Mouse (Mus musculus): ENCODE measurements around the gene Npas2. TPM values are rescaled to one million over a fixed set of nuclear protein-coding genes. Genes with fewer than 3 reads are reported as not detected.

The Npas2 gene
- total RNA-seq (2021) (1 to 10 TPM; 1.8 to 10.0 TPM), polyA plus RNA-seq (2012; rRNA removed) (3.7 and 4.1 TPM in 2 replicates)
- long read RNA-seq, partial matches to known transcripts, result 4 of 8 reads
- long read RNA-seq, other reads (novel, unspliced or antisense), result 4 of 8 reads

DNA sequence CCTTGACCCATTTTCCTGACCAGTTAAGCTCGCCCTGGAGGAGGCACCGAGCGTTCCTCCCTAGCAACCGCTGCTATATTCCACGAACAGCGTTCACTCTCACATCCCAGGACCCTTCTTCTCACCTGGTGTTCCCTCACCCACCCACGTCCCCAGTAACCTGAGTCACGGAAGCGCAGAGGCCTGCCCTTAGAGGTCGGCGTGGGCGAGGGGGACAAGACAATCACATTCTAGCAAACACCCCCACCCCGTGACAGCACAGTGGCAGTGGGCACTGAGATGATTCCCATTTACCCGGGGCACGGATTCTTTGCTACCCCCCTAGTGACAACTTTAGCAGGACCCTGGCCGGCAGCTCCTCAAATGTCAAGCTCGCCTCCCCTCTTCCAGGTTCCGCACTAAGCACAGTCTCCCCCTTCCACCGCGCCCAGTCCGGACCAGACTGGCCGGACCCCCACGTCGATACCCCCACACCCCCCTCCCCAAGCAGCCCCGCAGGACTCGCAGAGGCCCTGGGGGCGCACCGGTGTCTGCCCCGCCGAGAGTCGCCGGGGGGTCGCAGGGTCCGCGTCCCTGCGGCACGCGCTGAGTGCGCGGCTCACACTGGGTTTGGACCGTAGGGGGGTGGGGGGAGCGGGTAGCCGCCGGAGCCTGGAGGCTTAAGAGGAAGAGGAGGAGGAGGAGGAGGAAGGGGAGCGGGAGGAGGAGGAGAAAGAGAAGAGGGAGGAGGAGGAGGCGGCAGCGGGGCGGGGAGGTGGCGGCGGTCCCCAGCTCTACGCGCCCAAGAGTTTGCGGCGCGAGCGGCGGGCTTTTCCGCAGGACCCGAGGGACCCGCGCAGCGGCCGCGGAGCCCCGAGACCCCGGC is at the start of gene Npas2:
Npas2 (plus strand) TSS at position 735 of the 865 bp plus-strand sequence.
- H3K27ac ChIP-seq, result peak within 1 kb of the TSS; percentile 72
- peak within 1 kb of the TSS; percentile 91 for H3K9ac ChIP-seq (ENCODE audit: low read depth, low read length)
- intact Hi-C loops (cut with DNase I), result loop anchor here (2.0 to 10.0 kb wide), 4 partner anchors 86 to 342 kb away; partner anchors contain the start of gene Cnot11
- H3K27me3 ChIP-seq (ENCODE audit: control insufficient read depth, insufficient read depth, low read length), result peaks cover 2% of the 10 kb centered on the region; the same call in 1 of the 2 replicates
- peaks cover 4% of the 10 kb centered on the region for H3K4me1 ChIP-seq (ENCODE audit: control insufficient read depth, insufficient read depth, low read length)
- H3K4me3 ChIP-seq, result peak within 1 kb of the TSS; percentile 78
- WGBS, result 1% methylated on average over 55 of the region's 66 CpGs
- DNase-seq, result peak; percentile 57 to 72
- no peaks in the 10 kb centered on the region; the same call in none of the 2 replicates for H3K36me3 ChIP-seq (ENCODE audit: control insufficient read depth, insufficient read depth, low read length)
- H3K79me2 ChIP-seq (replicated peaks; ENCODE audit: control insufficient read depth, insufficient read depth, low read length), result no peaks in the 10 kb centered on the region
- no peak for TF ChIP-seq CTCF (IDR thresholded peaks at IDR 0.05)
- TF ChIP-seq POLR2A (IDR thresholded peaks at IDR 0.05; ENCODE audit: insufficient read depth, low read depth, low read length), result no peak
- TF ChIP-seq EP300 (IDR thresholded peaks at IDR 0.05; ENCODE audit: insufficient read depth, low read depth, low read length), result no peak

- 92% methylated on average over 4 of the region's 4 CpGs for WGBS
- H3K79me2 ChIP-seq (replicated peaks; ENCODE audit: control insufficient read depth, insufficient read depth, low read length), result no peaks in the 10 kb centered on the region
- intact Hi-C loops (cut with DNase I), result no loop called here
These were observed 36.8 kb upstream of the Npas2 start for GRCm38 (mm10) chr1:39156778-39157177.

GRCm38 (mm10) chr1:39160167-39160566 is 33.4 kb upstream of the Npas2 start:
- Histone ChIP-seq H3K4me3 (no peak overlapping the region), H3K36me3 (ENCODE audit: control insufficient read depth, insufficient read depth, low read length) (no peaks in the 10 kb centered on the region), H3K79me2 (replicated peaks; ENCODE audit: control insufficient read depth, insufficient read depth, low read length) (no peaks in the 10 kb centered on the region), H3K27me3 (ENCODE audit: control insufficient read depth, insufficient read depth, low read length) (no peaks in the 10 kb centered on the region), H3K9ac (ENCODE audit: low read depth, low read length) (no peak overlapping the region), H3K27ac (no peak overlapping the region), H3K4me1 (ENCODE audit: control insufficient read depth, insufficient read depth, low read length) (no peaks in the 10 kb centered on the region)
- intact Hi-C loops (cut with DNase I), result no loop called here
- TF ChIP-seq CTCF (IDR thresholded peaks at IDR 0.05), result no peak
- TF ChIP-seq POLR2A (IDR thresholded peaks at IDR 0.05; ENCODE audit: insufficient read depth, low read depth, low read length), result no peak
- no peak for TF ChIP-seq EP300 (IDR thresholded peaks at IDR 0.05; ENCODE audit: insufficient read depth, low read depth, low read length)
- 66% methylated on average over 4 of the region's 4 CpGs for WGBS
- DNase-seq, result no peak

More at GRCm38 (mm10) chr1:39156778-39157177, 36.8 kb upstream of the Npas2 start:
- Histone ChIP-seq H3K4me1 (ENCODE audit: control insufficient read depth, insufficient read depth, low read length) (no peaks in the 10 kb centered on the region), H3K36me3 (ENCODE audit: control insufficient read depth, insufficient read depth, low read length) (no peaks in the 10 kb centered on the region), H3K9ac (ENCODE audit: low read depth, low read length) (no peak overlapping the region), H3K27ac (no peak overlapping the region), H3K27me3 (ENCODE audit: control insufficient read depth, insufficient read depth, low read length) (no peaks in the 10 kb centered on the region), H3K4me3 (no peak overlapping the region)
- no peak for DNase-seq
- TF ChIP-seq POLR2A (IDR thresholded peaks at IDR 0.05; ENCODE audit: insufficient read depth, low read depth, low read length) (no peak), CTCF (IDR thresholded peaks at IDR 0.05) (no peak), EP300 (IDR thresholded peaks at IDR 0.05; ENCODE audit: insufficient read depth, low read depth, low read length) (no peak)

- 75% methylated on average over 1 of the region's 1 CpGs for WGBS
These were observed 30.5 kb upstream of the Npas2 start for GRCm38 (mm10) chr1:39163077-39163476.

GRCm38 (mm10) chr1:39176690-39177089 is 16.8 kb upstream of the Npas2 start:
- no peak for DNase-seq
- no peak overlapping the region for H3K27ac ChIP-seq
- intact Hi-C loops (cut with DNase I), result no loop called here
- H3K79me2 ChIP-seq (replicated peaks; ENCODE audit: control insufficient read depth, insufficient read depth, low read length), result no peaks in the 10 kb centered on the region
- no peaks in the 10 kb centered on the region for H3K27me3 ChIP-seq (ENCODE audit: control insufficient read depth, insufficient read depth, low read length)
- TF ChIP-seq EP300 (IDR thresholded peaks at IDR 0.05; ENCODE audit: insufficient read depth, low read depth, low read length), result no peak
- TF ChIP-seq CTCF (IDR thresholded peaks at IDR 0.05), result no peak
- no peak for TF ChIP-seq POLR2A (IDR thresholded peaks at IDR 0.05; ENCODE audit: insufficient read depth, low read depth, low read length)
- no peak overlapping the region for H3K9ac ChIP-seq (ENCODE audit: low read depth, low read length)
- H3K4me3 ChIP-seq, result no peak overlapping the region
- 92% methylated on average over 5 of the region's 5 CpGs for WGBS
- no peaks in the 10 kb centered on the region for H3K36me3 ChIP-seq (ENCODE audit: control insufficient read depth, insufficient read depth, low read length)
- H3K4me1 ChIP-seq (ENCODE audit: control insufficient read depth, insufficient read depth, low read length), result no peaks in the 10 kb centered on the region

More at GRCm38 (mm10) chr1:39163077-39163476, 30.5 kb upstream of the Npas2 start:
- H3K27me3 ChIP-seq (ENCODE audit: control insufficient read depth, insufficient read depth, low read length), result no peaks in the 10 kb centered on the region
- no peaks in the 10 kb centered on the region for H3K4me1 ChIP-seq (ENCODE audit: control insufficient read depth, insufficient read depth, low read length)
- intact Hi-C loops (cut with DNase I), result no loop called here
- H3K36me3 ChIP-seq (ENCODE audit: control insufficient read depth, insufficient read depth, low read length), result no peaks in the 10 kb centered on the region
- no peaks in the 10 kb centered on the region for H3K79me2 ChIP-seq (replicated peaks; ENCODE audit: control insufficient read depth, insufficient read depth, low read length)
- H3K9ac ChIP-seq (ENCODE audit: low read depth, low read length), result no peak overlapping the region
- H3K4me3 ChIP-seq, result no peak overlapping the region
- TF ChIP-seq CTCF (IDR thresholded peaks at IDR 0.05) (no peak), EP300 (IDR thresholded peaks at IDR 0.05; ENCODE audit: insufficient read depth, low read depth, low read length) (no peak), POLR2A (IDR thresholded peaks at IDR 0.05; ENCODE audit: insufficient read depth, low read depth, low read length) (no peak)
- DNase-seq, result no peak
- no peak overlapping the region for H3K27ac ChIP-seq

- WGBS, result 87% methylated on average over 14 of the region's 14 CpGs
- Histone ChIP-seq H3K27ac (no peak overlapping the region), H3K27me3 (ENCODE audit: control insufficient read depth, insufficient read depth, low read length) (no peaks in the 10 kb centered on the region), H3K4me3 (no peak overlapping the region), H3K36me3 (ENCODE audit: control insufficient read depth, insufficient read depth, low read length) (no peaks in the 10 kb centered on the region), H3K4me1 (ENCODE audit: control insufficient read depth, insufficient read depth, low read length) (no peaks in the 10 kb centered on the region), H3K9ac (ENCODE audit: low read depth, low read length) (no peak overlapping the region), H3K79me2 (replicated peaks; ENCODE audit: control insufficient read depth, insufficient read depth, low read length) (no peaks in the 10 kb centered on the region)
- intact Hi-C loops (cut with DNase I), result no loop called here
- DNase-seq, result no peak
- TF ChIP-seq CTCF (IDR thresholded peaks at IDR 0.05) (no peak), EP300 (IDR thresholded peaks at IDR 0.05; ENCODE audit: insufficient read depth, low read depth, low read length) (no peak), POLR2A (IDR thresholded peaks at IDR 0.05; ENCODE audit: insufficient read depth, low read depth, low read length) (no peak)
These were observed 16.3 kb upstream of the Npas2 start for GRCm38 (mm10) chr1:39177211-39177610.

Measured in heart, adult 2 months (tissue).